In genomic region chr6:136467837-136468236, GRCm38 (mm10) we compare ENCODE assay signal across 8 mouse cellular contexts. TPM values are rescaled to one million over a fixed set of nuclear protein-coding genes. Genes with fewer than 3 reads are reported as not detected.
DNase-seq lines count a peak whose midpoint lies in the region; ATAC-seq lines count a peak whose summit lies in the region.

No protein-coding gene starts in this region.

- H3K9ac ChIP-seq in neural tube, embryonic 11.5 days (ENCODE audit: low read length) = no peak overlapping the region
- H3K9ac ChIP-seq in embryonic facial prominence, embryonic 13.5 days = no peak overlapping the region
- no peak overlapping the region for H3K9ac ChIP-seq in hindbrain, embryonic 12.5 days
- H3K9ac ChIP-seq in midbrain, embryonic 13.5 days (replicated peaks) = no peak overlapping the region

- no peaks in the 10 kb centered on the region for H3K36me3 ChIP-seq in neural tube, embryonic 11.5 days (ENCODE audit: control insufficient read depth, insufficient read depth, low read length)
- no peaks in the 10 kb centered on the region for H3K36me3 ChIP-seq in embryonic facial prominence, embryonic 13.5 days
- no peaks in the 10 kb centered on the region for H3K36me3 ChIP-seq in hindbrain, embryonic 12.5 days
- H3K36me3 ChIP-seq in midbrain, embryonic 13.5 days = no peaks in the 10 kb centered on the region

- no peak overlapping the region for H3K4me3 ChIP-seq in neural tube, embryonic 11.5 days (ENCODE audit: low read depth, low read length)
- H3K4me3 ChIP-seq in embryonic facial prominence, embryonic 13.5 days = no peak overlapping the region
- no peak overlapping the region for H3K4me3 ChIP-seq in hindbrain, embryonic 12.5 days
- H3K4me3 ChIP-seq in midbrain, embryonic 13.5 days (replicated peaks) = no peak overlapping the region

- H3K9me3 ChIP-seq in neural tube, embryonic 11.5 days (ENCODE audit: control insufficient read depth, low read length) = no peaks in the 10 kb centered on the region
- no peaks in the 10 kb centered on the region for H3K9me3 ChIP-seq in embryonic facial prominence, embryonic 13.5 days
- H3K9me3 ChIP-seq in hindbrain, embryonic 12.5 days (replicated peaks) = no peaks in the 10 kb centered on the region
- H3K9me3 ChIP-seq in midbrain, embryonic 13.5 days = peaks cover 4% of the 10 kb centered on the region; the same call in 1 of the 2 replicates

- H3K27me3 ChIP-seq in neural tube, embryonic 11.5 days (ENCODE audit: control insufficient read depth, insufficient read depth, low read length) = no peaks in the 10 kb centered on the region
- no peaks in the 10 kb centered on the region for H3K27me3 ChIP-seq in embryonic facial prominence, embryonic 13.5 days
- H3K27me3 ChIP-seq in hindbrain, embryonic 12.5 days = no peaks in the 10 kb centered on the region
- H3K27me3 ChIP-seq in midbrain, embryonic 13.5 days = no peaks in the 10 kb centered on the region

- WGBS in neural tube, embryonic 11.5 days = 61% methylated on average over 5 of the region's 5 CpGs
- WGBS in embryonic facial prominence, embryonic 13.5 days = 26% methylated on average over 5 of the region's 5 CpGs
- 56% methylated on average over 5 of the region's 5 CpGs for WGBS in hindbrain, embryonic 12.5 days
- 60% methylated on average over 5 of the region's 5 CpGs for WGBS in midbrain, embryonic 13.5 days

- peak overlapping the region; percentile 95 for H3K27ac ChIP-seq in neural tube, embryonic 11.5 days (ENCODE audit: low read depth, low read length)
- peak overlapping the region; percentile 96 for H3K27ac ChIP-seq in embryonic facial prominence, embryonic 13.5 days
- H3K27ac ChIP-seq in hindbrain, embryonic 12.5 days = peak overlapping the region; percentile 97
- peak overlapping the region; percentile 96 for H3K27ac ChIP-seq in midbrain, embryonic 13.5 days

- no peak overlapping the region for H3K4me2 ChIP-seq in neural tube, embryonic 11.5 days (ENCODE audit: low read depth)
- H3K4me2 ChIP-seq in embryonic facial prominence, embryonic 13.5 days = no peak overlapping the region
- no peak overlapping the region for H3K4me2 ChIP-seq in hindbrain, embryonic 12.5 days (replicated peaks)
- no peak overlapping the region for H3K4me2 ChIP-seq in midbrain, embryonic 13.5 days (replicated peaks)

- no peaks in the 10 kb centered on the region for H3K4me1 ChIP-seq in neural tube, embryonic 11.5 days (ENCODE audit: control insufficient read depth, insufficient read depth, low read length)
- H3K4me1 ChIP-seq in embryonic facial prominence, embryonic 13.5 days = peaks cover 66% of the 10 kb centered on the region
- H3K4me1 ChIP-seq in hindbrain, embryonic 12.5 days = peaks cover 30% of the 10 kb centered on the region
- peaks cover 42% of the 10 kb centered on the region for H3K4me1 ChIP-seq in midbrain, embryonic 13.5 days (replicated peaks)

- ATAC-seq in neural tube, embryonic 11.5 days (ENCODE audit: insufficient read depth, low FRiP score, low TSS enrichment) = no peak
- no peak for ATAC-seq in embryonic facial prominence, embryonic 13.5 days (ENCODE audit: insufficient number of reproducible peaks, insufficient read depth, low FRiP score, low TSS enrichment, low read depth)
- no peak for ATAC-seq in hindbrain, embryonic 12.5 days (ENCODE audit: low FRiP score)
- no peak for ATAC-seq in midbrain, embryonic 13.5 days

- DNase-seq in neural tube, embryonic 11.5 days (ENCODE audit: low spot score) = no peak
- no peak for DNase-seq in neural tube, embryonic 10.5 days (ENCODE audit: extremely low spot score, low spot score)
- no peak for DNase-seq in spleen, adult 12 weeks (ENCODE audit: low spot score)
- DNase-seq in right cerebral cortex, postnatal 25 days = no peak
- DNase-seq in right cerebral cortex, postnatal 36 days (ENCODE audit: low spot score in 2 of 2) = no peak

RNA-seq across cellular contexts. Expression of gene Atf7ip, which starts 38.1 kb away (rescaled TPM):
- polyA plus RNA-seq in neural tube, embryonic 11.5 days (2014; fragmentation: Nextera tagmentation; extraction: Ambion mirVana) = 51.1 and 56.4 TPM in 2 replicates
- 39.0 and 56.3 TPM in 2 replicates for polyA plus RNA-seq in embryonic facial prominence, embryonic 13.5 days (2015; fragmentation: Nextera tagmentation; extraction: Ambion mirVana)
- 63.8 and 77.2 TPM in 2 replicates for polyA plus RNA-seq in hindbrain, embryonic 12.5 days (2016; fragmentation: Nextera tagmentation; extraction: Ambion mirVana)
- polyA plus RNA-seq in midbrain, embryonic 13.5 days (2015; fragmentation: Nextera tagmentation; extraction: Ambion mirVana) = 48.5 and 49.9 TPM in 2 replicates

RNA-seq across cellular contexts. Expression of gene E330021D16Rik, which starts 52.5 kb away (rescaled TPM):
- not detected in 2 replicates for polyA plus RNA-seq in neural tube, embryonic 11.5 days (2014; fragmentation: Nextera tagmentation; extraction: Ambion mirVana)
- not detected in 2 replicates for polyA plus RNA-seq in embryonic facial prominence, embryonic 13.5 days (2015; fragmentation: Nextera tagmentation; extraction: Ambion mirVana)
- not detected in 2 replicates for polyA plus RNA-seq in hindbrain, embryonic 12.5 days (2016; fragmentation: Nextera tagmentation; extraction: Ambion mirVana)
- polyA plus RNA-seq in midbrain, embryonic 13.5 days (2015; fragmentation: Nextera tagmentation; extraction: Ambion mirVana) = not detected in 2 replicates
